Mouse (Mus musculus): ENCODE results near the gene Dnah5. TPM values are rescaled to one million over a fixed set of nuclear protein-coding genes. Genes with fewer than 3 reads are reported as not detected.

The Dnah5 gene
- polyA plus RNA-seq, 1 experiment: not detected

- TF ChIP-seq CTCF (IDR thresholded peaks at IDR 0.05; ENCODE audit: borderline replicate concordance, insufficient read depth, low read length): no peak
- no peak for TF ChIP-seq POLR2A (IDR thresholded peaks at IDR 0.05; ENCODE audit: low read depth, low read length)
- H3K4me1 ChIP-seq (ENCODE audit: control insufficient read depth, insufficient read depth, low read length): no peaks in the 10 kb centered on the region
- H3K4me3 ChIP-seq (ENCODE audit: insufficient read depth, low read length): no peak overlapping the region
- H3K27ac ChIP-seq (ENCODE audit: insufficient read depth, low read length): no peak overlapping the region
These were observed 56.7 kb downstream of the Dnah5 start for GRCm38 (mm10) chr15:28260250-28260649.

GRCm38 (mm10) chr15:28299438-28299837, 95.9 kb downstream of the Dnah5 start:
- H3K4me3 ChIP-seq (ENCODE audit: insufficient read depth, low read length): no peak overlapping the region

GRCm38 (mm10) chr15:28307131-28307530, 103.6 kb downstream of the Dnah5 start:
- no peak overlapping the region for H3K4me3 ChIP-seq (ENCODE audit: insufficient read depth, low read length)
- TF ChIP-seq POLR2A (IDR thresholded peaks at IDR 0.05; ENCODE audit: low read depth, low read length): no peak
- TF ChIP-seq CTCF (IDR thresholded peaks at IDR 0.05; ENCODE audit: borderline replicate concordance, insufficient read depth, low read length): no peak
- H3K4me1 ChIP-seq (ENCODE audit: control insufficient read depth, insufficient read depth, low read length): no peaks in the 10 kb centered on the region
- no peak overlapping the region for H3K27ac ChIP-seq (ENCODE audit: insufficient read depth, low read length)

More at GRCm38 (mm10) chr15:28299438-28299837, 95.9 kb downstream of the Dnah5 start:
- no peak overlapping the region for H3K27ac ChIP-seq (ENCODE audit: insufficient read depth, low read length)
- H3K4me1 ChIP-seq (ENCODE audit: control insufficient read depth, insufficient read depth, low read length): no peaks in the 10 kb centered on the region
- no peak for TF ChIP-seq CTCF (IDR thresholded peaks at IDR 0.05; ENCODE audit: borderline replicate concordance, insufficient read depth, low read length)
- TF ChIP-seq POLR2A (IDR thresholded peaks at IDR 0.05; ENCODE audit: low read depth, low read length): no peak

GRCm38 (mm10) chr15:28307884-28308283, 104.3 kb downstream of the Dnah5 start:
- TF ChIP-seq POLR2A (IDR thresholded peaks at IDR 0.05; ENCODE audit: low read depth, low read length): no peak
- no peak for TF ChIP-seq CTCF (IDR thresholded peaks at IDR 0.05; ENCODE audit: borderline replicate concordance, insufficient read depth, low read length)
- Histone ChIP-seq H3K4me1 (ENCODE audit: control insufficient read depth, insufficient read depth, low read length) (no peaks in the 10 kb centered on the region), H3K27ac (ENCODE audit: insufficient read depth, low read length) (no peak overlapping the region), H3K4me3 (ENCODE audit: insufficient read depth, low read length) (no peak overlapping the region)

- TF ChIP-seq POLR2A (IDR thresholded peaks at IDR 0.05; ENCODE audit: low read depth, low read length) (no peak), CTCF (IDR thresholded peaks at IDR 0.05; ENCODE audit: borderline replicate concordance, insufficient read depth, low read length) (no peak)
- no peak overlapping the region for H3K4me3 ChIP-seq (ENCODE audit: insufficient read depth, low read length)
- H3K27ac ChIP-seq (ENCODE audit: insufficient read depth, low read length): no peak overlapping the region
- no peaks in the 10 kb centered on the region for H3K4me1 ChIP-seq (ENCODE audit: control insufficient read depth, insufficient read depth, low read length)
These were observed 107.0 kb downstream of the Dnah5 start for GRCm38 (mm10) chr15:28310516-28310915.

GRCm38 (mm10) chr15:28313451-28313850, 109.9 kb downstream of the Dnah5 start:
- H3K27ac ChIP-seq (ENCODE audit: insufficient read depth, low read length): no peak overlapping the region
- no peak overlapping the region for H3K4me3 ChIP-seq (ENCODE audit: insufficient read depth, low read length)
- H3K4me1 ChIP-seq (ENCODE audit: control insufficient read depth, insufficient read depth, low read length): no peaks in the 10 kb centered on the region
- TF ChIP-seq CTCF (IDR thresholded peaks at IDR 0.05; ENCODE audit: borderline replicate concordance, insufficient read depth, low read length) (no peak), POLR2A (IDR thresholded peaks at IDR 0.05; ENCODE audit: low read depth, low read length) (no peak)

GRCm38 (mm10) chr15:28315812-28316528, 112.4 kb downstream of the Dnah5 start:
- no peak for TF ChIP-seq CTCF (IDR thresholded peaks at IDR 0.05; ENCODE audit: borderline replicate concordance, insufficient read depth, low read length)
- TF ChIP-seq POLR2A (IDR thresholded peaks at IDR 0.05; ENCODE audit: low read depth, low read length): no peak
- H3K4me3 ChIP-seq (ENCODE audit: insufficient read depth, low read length): no peak overlapping the region

GRCm38 (mm10) chr15:28322533-28322932, 119.0 kb downstream of the Dnah5 start:
- Histone ChIP-seq H3K4me3 (ENCODE audit: insufficient read depth, low read length) (no peak overlapping the region), H3K27ac (ENCODE audit: insufficient read depth, low read length) (no peak overlapping the region), H3K4me1 (ENCODE audit: control insufficient read depth, insufficient read depth, low read length) (no peaks in the 10 kb centered on the region)
- TF ChIP-seq POLR2A (IDR thresholded peaks at IDR 0.05; ENCODE audit: low read depth, low read length) (no peak), CTCF (IDR thresholded peaks at IDR 0.05; ENCODE audit: borderline replicate concordance, insufficient read depth, low read length) (no peak)

More at GRCm38 (mm10) chr15:28315812-28316528, 112.4 kb downstream of the Dnah5 start:
- H3K4me1 ChIP-seq (ENCODE audit: control insufficient read depth, insufficient read depth, low read length): no peaks in the 10 kb centered on the region
- no peak overlapping the region for H3K27ac ChIP-seq (ENCODE audit: insufficient read depth, low read length)

- TF ChIP-seq POLR2A (IDR thresholded peaks at IDR 0.05; ENCODE audit: low read depth, low read length) (no peak), CTCF (IDR thresholded peaks at IDR 0.05; ENCODE audit: borderline replicate concordance, insufficient read depth, low read length) (no peak)
- Histone ChIP-seq H3K4me3 (ENCODE audit: insufficient read depth, low read length) (no peak overlapping the region), H3K4me1 (ENCODE audit: control insufficient read depth, insufficient read depth, low read length) (no peaks in the 10 kb centered on the region), H3K27ac (ENCODE audit: insufficient read depth, low read length) (no peak overlapping the region)
These were observed 123.4 kb downstream of the Dnah5 start for GRCm38 (mm10) chr15:28326985-28327384.

GRCm38 (mm10) chr15:28327441-28327840, 123.9 kb downstream of the Dnah5 start:
- TF ChIP-seq POLR2A (IDR thresholded peaks at IDR 0.05; ENCODE audit: low read depth, low read length) (no peak), CTCF (IDR thresholded peaks at IDR 0.05; ENCODE audit: borderline replicate concordance, insufficient read depth, low read length) (no peak)
- Histone ChIP-seq H3K4me3 (ENCODE audit: insufficient read depth, low read length) (no peak overlapping the region), H3K27ac (ENCODE audit: insufficient read depth, low read length) (no peak overlapping the region), H3K4me1 (ENCODE audit: control insufficient read depth, insufficient read depth, low read length) (no peaks in the 10 kb centered on the region)

Data from embryonic fibroblast, embryonic 13.5 days (primary cell).